Mouse (Mus musculus): ENCODE results near the gene Alms1. TPM values are rescaled to one million over a fixed set of nuclear protein-coding genes. Genes with fewer than 3 reads are reported as not detected.
A peak's percentile ranks its signal among the peaks of the same experiment; 100 is the strongest.
"Not testable (repeated sequence)": the region's sequence is repeated elsewhere in the genome, so short reads cannot be mapped to it uniquely, and the experiment has no call there.

Gene Alms1
- polyA plus RNA-seq, 1 experiment = 2.9 TPM

- H3K27ac ChIP-seq (ENCODE audit: insufficient read depth, low read depth, low read length) = no peak overlapping the region
- H3K4me3 ChIP-seq (ENCODE audit: insufficient read depth, low read length) = peak overlapping the region; percentile 89
- peaks cover 3% of the 10 kb centered on the region; the same call in 1 of the 2 replicates for H3K4me1 ChIP-seq (ENCODE audit: control insufficient read depth, insufficient read depth, low read length)
- TF ChIP-seq POLR2A (IDR thresholded peaks at IDR 0.05; ENCODE audit: borderline replicate concordance, low read depth, low read length) = no peak
- no peak for TF ChIP-seq CTCF (IDR thresholded peaks at IDR 0.05; ENCODE audit: low read depth, low read length)
These were observed 833 bp downstream of the Alms1 start for GRCm38 (mm10) chr6:85588164-85588563.

GRCm38 (mm10) chr6:85588568-85588967 lies 1.2 kb downstream of the Alms1 start:
- H3K4me1 ChIP-seq (ENCODE audit: control insufficient read depth, insufficient read depth, low read length) = peaks cover 3% of the 10 kb centered on the region; the same call in 1 of the 2 replicates
- H3K4me3 ChIP-seq (ENCODE audit: insufficient read depth, low read length) = peak overlapping the region; percentile 89
- TF ChIP-seq POLR2A (IDR thresholded peaks at IDR 0.05; ENCODE audit: borderline replicate concordance, low read depth, low read length) (no peak), CTCF (IDR thresholded peaks at IDR 0.05; ENCODE audit: low read depth, low read length) (no peak)
- H3K27ac ChIP-seq (ENCODE audit: insufficient read depth, low read depth, low read length) = 0 out of 2 replicates have a peak overlapping the region, but pooled peaks have one; percentile 17

GRCm38 (mm10) chr6:85590116-85590515 lies 2.8 kb downstream of the Alms1 start:
- Histone ChIP-seq H3K4me1 (ENCODE audit: control insufficient read depth, insufficient read depth, low read length) (peaks cover 7% of the 10 kb centered on the region), H3K27ac (ENCODE audit: insufficient read depth, low read depth, low read length) (no peak overlapping the region), H3K4me3 (ENCODE audit: insufficient read depth, low read length) (no peak overlapping the region)
- no peak for TF ChIP-seq POLR2A (IDR thresholded peaks at IDR 0.05; ENCODE audit: borderline replicate concordance, low read depth, low read length)
- TF ChIP-seq CTCF (IDR thresholded peaks at IDR 0.05; ENCODE audit: low read depth, low read length) = no peak

GRCm38 (mm10) chr6:85599310-85599709 lies 12.0 kb downstream of the Alms1 start:
- Histone ChIP-seq H3K27ac (ENCODE audit: insufficient read depth, low read depth, low read length) (no peak overlapping the region), H3K4me3 (ENCODE audit: insufficient read depth, low read length) (no peak overlapping the region), H3K4me1 (ENCODE audit: control insufficient read depth, insufficient read depth, low read length) (peaks cover 4% of the 10 kb centered on the region; the same call in 1 of the 2 replicates)
- TF ChIP-seq CTCF (IDR thresholded peaks at IDR 0.05; ENCODE audit: low read depth, low read length) = no peak
- TF ChIP-seq POLR2A (IDR thresholded peaks at IDR 0.05; ENCODE audit: borderline replicate concordance, low read depth, low read length) = no peak

GRCm38 (mm10) chr6:85610511-85610910 lies 23.2 kb downstream of the Alms1 start:
- TF ChIP-seq CTCF (IDR thresholded peaks at IDR 0.05; ENCODE audit: low read depth, low read length) (no peak), POLR2A (IDR thresholded peaks at IDR 0.05; ENCODE audit: borderline replicate concordance, low read depth, low read length) (no peak)

GRCm38 (mm10) chr6:85620826-85621225 lies 33.5 kb downstream of the Alms1 start:
- Histone ChIP-seq H3K4me1 (ENCODE audit: control insufficient read depth, insufficient read depth, low read length) (no peaks in the 10 kb centered on the region), H3K4me3 (ENCODE audit: insufficient read depth, low read length) (no peak overlapping the region), H3K27ac (ENCODE audit: insufficient read depth, low read depth, low read length) (no peak overlapping the region)
- no peak for TF ChIP-seq POLR2A (IDR thresholded peaks at IDR 0.05; ENCODE audit: borderline replicate concordance, low read depth, low read length)
- TF ChIP-seq CTCF (IDR thresholded peaks at IDR 0.05; ENCODE audit: low read depth, low read length) = no peak

More at GRCm38 (mm10) chr6:85610511-85610910, 23.2 kb downstream of the Alms1 start:
- Histone ChIP-seq H3K4me3 (ENCODE audit: insufficient read depth, low read length) (no peak overlapping the region), H3K27ac (ENCODE audit: insufficient read depth, low read depth, low read length) (no peak overlapping the region), H3K4me1 (ENCODE audit: control insufficient read depth, insufficient read depth, low read length) (no peaks in the 10 kb centered on the region)

- Histone ChIP-seq H3K4me3 (ENCODE audit: insufficient read depth, low read length) (no peak overlapping the region), H3K27ac (ENCODE audit: insufficient read depth, low read depth, low read length) (no peak overlapping the region), H3K4me1 (ENCODE audit: control insufficient read depth, insufficient read depth, low read length) (no peaks in the 10 kb centered on the region)
- TF ChIP-seq POLR2A (IDR thresholded peaks at IDR 0.05; ENCODE audit: borderline replicate concordance, low read depth, low read length) (no peak), CTCF (IDR thresholded peaks at IDR 0.05; ENCODE audit: low read depth, low read length) (no peak)
These were observed 34.3 kb downstream of the Alms1 start for GRCm38 (mm10) chr6:85621600-85621999.

GRCm38 (mm10) chr6:85624511-85624910 lies 37.2 kb downstream of the Alms1 start:
- TF ChIP-seq POLR2A (IDR thresholded peaks at IDR 0.05; ENCODE audit: borderline replicate concordance, low read depth, low read length) (no peak), CTCF (IDR thresholded peaks at IDR 0.05; ENCODE audit: low read depth, low read length) (no peak)
- H3K27ac ChIP-seq (ENCODE audit: insufficient read depth, low read depth, low read length) = no peak overlapping the region
- H3K4me1 ChIP-seq (ENCODE audit: control insufficient read depth, insufficient read depth, low read length) = no peaks in the 10 kb centered on the region

GRCm38 (mm10) chr6:85633165-85633564 lies 45.8 kb downstream of the Alms1 start:
- TF ChIP-seq CTCF (IDR thresholded peaks at IDR 0.05; ENCODE audit: low read depth, low read length) (no peak), POLR2A (IDR thresholded peaks at IDR 0.05; ENCODE audit: borderline replicate concordance, low read depth, low read length) (no peak)
- Histone ChIP-seq H3K4me3 (ENCODE audit: insufficient read depth, low read length) (no peak overlapping the region), H3K4me1 (ENCODE audit: control insufficient read depth, insufficient read depth, low read length) (no peaks in the 10 kb centered on the region), H3K27ac (ENCODE audit: insufficient read depth, low read depth, low read length) (no peak overlapping the region)

More at GRCm38 (mm10) chr6:85624511-85624910, 37.2 kb downstream of the Alms1 start:
- H3K4me3 ChIP-seq (ENCODE audit: insufficient read depth, low read length) = no peak overlapping the region

GRCm38 (mm10) chr6:85653244-85653643 lies 65.9 kb downstream of the Alms1 start:
- TF ChIP-seq CTCF (IDR thresholded peaks at IDR 0.05; ENCODE audit: low read depth, low read length) = no peak
- no peak for TF ChIP-seq POLR2A (IDR thresholded peaks at IDR 0.05; ENCODE audit: borderline replicate concordance, low read depth, low read length)
- Histone ChIP-seq H3K27ac (ENCODE audit: insufficient read depth, low read depth, low read length) (no peak overlapping the region), H3K4me3 (ENCODE audit: insufficient read depth, low read length) (no peak overlapping the region), H3K4me1 (ENCODE audit: control insufficient read depth, insufficient read depth, low read length) (no peaks in the 10 kb centered on the region)

- peak overlapping the region; percentile 87 for H3K27ac ChIP-seq (ENCODE audit: insufficient read depth, low read depth, low read length)
- not testable (repeated sequence) for H3K4me3 ChIP-seq (ENCODE audit: insufficient read depth, low read length); H3K4me1 ChIP-seq (ENCODE audit: control insufficient read depth, insufficient read depth, low read length)
These were observed 114.6 kb downstream of the Alms1 start for GRCm38 (mm10) chr6:85701943-85702342.

GRCm38 (mm10) chr6:85709206-85709605 lies 121.9 kb downstream of the Alms1 start:
- not testable (repeated sequence) for H3K4me3 ChIP-seq (ENCODE audit: insufficient read depth, low read length); H3K4me1 ChIP-seq (ENCODE audit: control insufficient read depth, insufficient read depth, low read length); H3K27ac ChIP-seq (ENCODE audit: insufficient read depth, low read depth, low read length)

- H3K4me3 ChIP-seq (ENCODE audit: insufficient read depth, low read length); H3K27ac ChIP-seq (ENCODE audit: insufficient read depth, low read depth, low read length); H3K4me1 ChIP-seq (ENCODE audit: control insufficient read depth, insufficient read depth, low read length): not testable (repeated sequence)
These were observed 122.3 kb downstream of the Alms1 start for GRCm38 (mm10) chr6:85709607-85710006.

- not testable (repeated sequence) for H3K27ac ChIP-seq (ENCODE audit: insufficient read depth, low read depth, low read length); H3K4me3 ChIP-seq (ENCODE audit: insufficient read depth, low read length); H3K4me1 ChIP-seq (ENCODE audit: control insufficient read depth, insufficient read depth, low read length)
These were observed 125.8 kb downstream of the Alms1 start, which contains the start of gene Nat8f7 for GRCm38 (mm10) chr6:85713105-85713504. Nat8f7 (minus strand) TSS chr6:85713205.

Measured in bone marrow macrophage, adult 2 months (primary cell).